Mouse (Mus musculus): ENCODE results near the gene Gdpd5. TPM values are rescaled to one million over a fixed set of nuclear protein-coding genes. Genes with fewer than 3 reads are reported as not detected.

Gene Gdpd5
- total and polyA plus RNA-seq, 2 experiments, result 0.28 to 1.7 TPM

GRCm38 (mm10) chr7:99473638-99474407 is 92.6 kb downstream of the Gdpd5 start:
- TF ChIP-seq CTCF (IDR thresholded peaks at IDR 0.05; ENCODE audit: low read depth, low read length), result no peak
- TF ChIP-seq POLR2A (IDR thresholded peaks at IDR 0.05; ENCODE audit: extremely low read depth, insufficient read depth, low read length), result no peak
- peaks cover 3% of the 10 kb centered on the region; the same call in 1 of the 2 replicates for H3K4me1 ChIP-seq (ENCODE audit: control insufficient read depth, insufficient read depth, low read length)
- no peak for DNase-seq (ENCODE audit: extremely low read depth, low read depth, low spot score)

GRCm38 (mm10) chr7:99474836-99475561 is 93.8 kb downstream of the Gdpd5 start:
- WGBS, result 68% methylated on average over 12 of the region's 12 CpGs
- H3K4me3 ChIP-seq (ENCODE audit: insufficient read depth, low read depth, low read length), result no peak overlapping the region
- no peaks in the 10 kb centered on the region for H3K4me1 ChIP-seq (ENCODE audit: control insufficient read depth, insufficient read depth, low read length)
- no peaks in the 10 kb centered on the region for H3K79me2 ChIP-seq (ENCODE audit: control insufficient read depth, insufficient read depth, low read length)
- H3K27ac ChIP-seq (replicated peaks; ENCODE audit: insufficient read depth, low read depth, low read length), result no peak overlapping the region
- TF ChIP-seq POLR2A (IDR thresholded peaks at IDR 0.05; ENCODE audit: extremely low read depth, insufficient read depth, low read length), result no peak
- no peak for TF ChIP-seq CTCF (IDR thresholded peaks at IDR 0.05; ENCODE audit: low read depth, low read length)
- no peak for DNase-seq (ENCODE audit: extremely low read depth, low read depth, low spot score)
- no peak overlapping the region for H3K9ac ChIP-seq (ENCODE audit: low read depth, low read length)
- peaks cover 26% of the 10 kb centered on the region for H3K36me3 ChIP-seq (ENCODE audit: control insufficient read depth, insufficient read depth, low read length)
- H3K27me3 ChIP-seq (ENCODE audit: control insufficient read depth, insufficient read depth, low read length), result no peaks in the 10 kb centered on the region

More at GRCm38 (mm10) chr7:99473638-99474407, 92.6 kb downstream of the Gdpd5 start:
- H3K79me2 ChIP-seq (ENCODE audit: control insufficient read depth, insufficient read depth, low read length), result no peaks in the 10 kb centered on the region
- no peak overlapping the region for H3K9ac ChIP-seq (ENCODE audit: low read depth, low read length)
- H3K36me3 ChIP-seq (ENCODE audit: control insufficient read depth, insufficient read depth, low read length), result peaks cover 15% of the 10 kb centered on the region
- no peak overlapping the region for H3K27ac ChIP-seq (replicated peaks; ENCODE audit: insufficient read depth, low read depth, low read length)
- H3K4me3 ChIP-seq (ENCODE audit: insufficient read depth, low read depth, low read length), result no peak overlapping the region
- H3K27me3 ChIP-seq (ENCODE audit: control insufficient read depth, insufficient read depth, low read length), result peaks cover 2% of the 10 kb centered on the region; the same call in 1 of the 2 replicates
- 76% methylated on average over 14 of the region's 14 CpGs for WGBS

GRCm38 (mm10) chr7:99475562-99475911 is 94.3 kb downstream of the Gdpd5 start:
- H3K79me2 ChIP-seq (ENCODE audit: control insufficient read depth, insufficient read depth, low read length), result no peaks in the 10 kb centered on the region
- H3K4me1 ChIP-seq (ENCODE audit: control insufficient read depth, insufficient read depth, low read length), result 0 out of 2 replicates have a peak, but pooled peaks cover 2% of the 10 kb centered on the region
- no peak overlapping the region for H3K4me3 ChIP-seq (ENCODE audit: insufficient read depth, low read depth, low read length)
- no peak overlapping the region for H3K9ac ChIP-seq (ENCODE audit: low read depth, low read length)
- no peaks in the 10 kb centered on the region for H3K27me3 ChIP-seq (ENCODE audit: control insufficient read depth, insufficient read depth, low read length)
- no peak for DNase-seq (ENCODE audit: extremely low read depth, low read depth, low spot score)
- peaks cover 31% of the 10 kb centered on the region for H3K36me3 ChIP-seq (ENCODE audit: control insufficient read depth, insufficient read depth, low read length)
- no peak for TF ChIP-seq CTCF (IDR thresholded peaks at IDR 0.05; ENCODE audit: low read depth, low read length)
- TF ChIP-seq POLR2A (IDR thresholded peaks at IDR 0.05; ENCODE audit: extremely low read depth, insufficient read depth, low read length), result no peak
- 91% methylated on average over 2 of the region's 2 CpGs for WGBS
- H3K27ac ChIP-seq (replicated peaks; ENCODE audit: insufficient read depth, low read depth, low read length), result no peak overlapping the region

- peaks cover 5% of the 10 kb centered on the region; the same call in 1 of the 2 replicates for H3K4me1 ChIP-seq (ENCODE audit: control insufficient read depth, insufficient read depth, low read length)
- no peak overlapping the region for H3K27ac ChIP-seq (replicated peaks; ENCODE audit: insufficient read depth, low read depth, low read length)
- no peaks in the 10 kb centered on the region for H3K79me2 ChIP-seq (ENCODE audit: control insufficient read depth, insufficient read depth, low read length)
- TF ChIP-seq CTCF (IDR thresholded peaks at IDR 0.05; ENCODE audit: low read depth, low read length), result no peak
- no peak for TF ChIP-seq POLR2A (IDR thresholded peaks at IDR 0.05; ENCODE audit: extremely low read depth, insufficient read depth, low read length)
- no peaks in the 10 kb centered on the region for H3K27me3 ChIP-seq (ENCODE audit: control insufficient read depth, insufficient read depth, low read length)
- H3K4me3 ChIP-seq (ENCODE audit: insufficient read depth, low read depth, low read length), result no peak overlapping the region
- peaks cover 42% of the 10 kb centered on the region for H3K36me3 ChIP-seq (ENCODE audit: control insufficient read depth, insufficient read depth, low read length)
- no peak overlapping the region for H3K9ac ChIP-seq (ENCODE audit: low read depth, low read length)
- no peak for DNase-seq (ENCODE audit: extremely low read depth, low read depth, low spot score)
- 65% methylated on average over 3 of the region's 3 CpGs for whole genome bisulfite sequencing
Observed at GRCm38 (mm10) chr7:99476558-99477114, 95.4 kb downstream of the Gdpd5 start.

- H3K4me3 ChIP-seq (ENCODE audit: insufficient read depth, low read depth, low read length), result no peak overlapping the region
- no peak for DNase-seq (ENCODE audit: extremely low read depth, low read depth, low spot score)
- no peak overlapping the region for H3K27ac ChIP-seq (replicated peaks; ENCODE audit: insufficient read depth, low read depth, low read length)
- H3K27me3 ChIP-seq (ENCODE audit: control insufficient read depth, insufficient read depth, low read length), result no peaks in the 10 kb centered on the region
- H3K79me2 ChIP-seq (ENCODE audit: control insufficient read depth, insufficient read depth, low read length), result peaks cover 4% of the 10 kb centered on the region; the same call in 1 of the 2 replicates
- no peak for TF ChIP-seq POLR2A (IDR thresholded peaks at IDR 0.05; ENCODE audit: extremely low read depth, insufficient read depth, low read length)
- no peak for TF ChIP-seq CTCF (IDR thresholded peaks at IDR 0.05; ENCODE audit: low read depth, low read length)
- no peak overlapping the region for H3K9ac ChIP-seq (ENCODE audit: low read depth, low read length)
- peaks cover 48% of the 10 kb centered on the region for H3K36me3 ChIP-seq (ENCODE audit: control insufficient read depth, insufficient read depth, low read length)
- WGBS, result 92% methylated on average over 5 of the region's 5 CpGs
- peaks cover 11% of the 10 kb centered on the region for H3K4me1 ChIP-seq (ENCODE audit: control insufficient read depth, insufficient read depth, low read length)
Observed at GRCm38 (mm10) chr7:99477235-99477634, 96.0 kb downstream of the Gdpd5 start.
